Mouse (Mus musculus) stomach, embryonic 16.5 days (tissue): ENCODE data around the gene Esd. TPM values are rescaled to one million over a fixed set of nuclear protein-coding genes. Genes with fewer than 3 reads are reported as not detected.

Experiments
- ATAC-seq: fragments of 200-750 bp; cut with Nextera tagmentation; 2 replicates; pipeline ENCODE4 v1.8.0; 2017; ENCODE audit warnings: moderate number of reproducible peaks, moderate TSS enrichment; ENCODE audit not compliant: insufficient read depth, low FRiP score
- H3K27ac ChIP-seq: fragments of 300-500 bp; sonication (generic); 2 replicates; pipeline ENCODE4 v1.5.1; 2014; ENCODE audit warnings: low read length
- H3K27me3 ChIP-seq: fragments of 300-500 bp; sonication (generic); 2 replicates; pipeline ENCODE4 v1.6.1; 2014; ENCODE audit warnings: low read length, control low read depth, mixed read lengths; ENCODE audit not compliant: control insufficient read depth, insufficient read depth
- H3K36me3 ChIP-seq: fragments of 300-500 bp; sonication (generic); 2 replicates; pipeline ENCODE4 v1.6.1; 2014; ENCODE audit warnings: low read length; ENCODE audit not compliant: control insufficient read depth, insufficient read depth
- H3K4me1 ChIP-seq: fragments of 300-500 bp; sonication (generic); 2 replicates; pipeline ENCODE4 v1.6.1; 2014; ENCODE audit warnings: low read length, control low read depth, mixed read lengths; ENCODE audit not compliant: control insufficient read depth, insufficient read depth
- H3K4me2 ChIP-seq: fragments of 300-500 bp; sonication (generic); 2 replicates; pipeline ENCODE4 v1.6.1; 2014; ENCODE audit warnings: low read depth, low read length, mixed read lengths
- H3K4me3 ChIP-seq: fragments of 300-500 bp; sonication (generic); replicated peaks from 2 replicates; pipeline ENCODE4 v1.5.1; 2014; ENCODE audit warnings: mild to moderate bottlenecking, low read length
- H3K9ac ChIP-seq: fragments of 300-500 bp; sonication (generic); 2 replicates; pipeline ENCODE4 v1.6.1; 2014; ENCODE audit warnings: low read length
- H3K9me3 ChIP-seq: fragments of 300-500 bp; sonication (generic); replicated peaks from 2 replicates; pipeline ENCODE4 v1.6.1; 2016; ENCODE audit warnings: low read length, control low read depth; ENCODE audit not compliant: control insufficient read depth
- whole genome bisulfite sequencing: fragments of 180-500 bp; shearing (Covaris S2); extraction: QIAGEN DNeasy Blood & Tissue Kit; methylation state at CpG from one replicate; pipeline ENCODE4 v1.1.7; 2014; 5-methylcytosine and 5-hydroxymethylcytosine counted together
- polyA plus RNA-seq: library from polyadenylated mRNA; unstranded; fragments of >200 nt; fragmentation: Nextera tagmentation; extraction: Ambion mirVana; gene quantifications from 2 replicates; pipeline ENCODE4 v1.2.1, GENCODE M21; 2015

Esd gene
- polyA plus RNA-seq, 1 experiment from 2014 or later: 326 TPM

DNA sequence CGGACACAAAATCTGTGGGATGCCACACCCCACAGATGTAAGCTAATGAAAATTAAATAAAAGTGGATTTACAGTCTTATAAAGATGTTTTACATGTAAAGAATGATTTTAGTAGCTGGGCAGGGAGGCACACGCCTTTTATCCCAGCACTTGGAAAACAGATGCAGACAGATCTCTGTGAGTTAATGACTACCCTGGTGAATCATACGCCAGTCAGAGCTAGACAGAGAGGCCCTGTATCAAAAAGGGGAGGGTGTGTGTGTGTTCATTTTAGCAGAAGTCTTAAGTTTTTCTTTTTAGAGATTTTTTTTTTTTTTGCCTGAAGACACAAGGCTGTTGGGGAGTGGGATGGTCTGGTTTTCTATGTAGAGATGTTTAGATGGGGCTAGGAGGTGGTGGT, 55.6 kb downstream of the Esd start:
- H3K36me3 ChIP-seq: peaks cover 16% of the 10 kb centered on the region
- no peak for ATAC-seq
- no peak overlapping the region for H3K9ac ChIP-seq
- 73% methylated on average over 3 of the region's 3 CpGs for WGBS
- no peaks in the 10 kb centered on the region for H3K9me3 ChIP-seq
- no peaks in the 10 kb centered on the region for H3K4me1 ChIP-seq
- no peak overlapping the region for H3K4me3 ChIP-seq
- no peak overlapping the region for H3K27ac ChIP-seq
- H3K4me2 ChIP-seq: no peak overlapping the region
- no peaks in the 10 kb centered on the region for H3K27me3 ChIP-seq

DNA sequence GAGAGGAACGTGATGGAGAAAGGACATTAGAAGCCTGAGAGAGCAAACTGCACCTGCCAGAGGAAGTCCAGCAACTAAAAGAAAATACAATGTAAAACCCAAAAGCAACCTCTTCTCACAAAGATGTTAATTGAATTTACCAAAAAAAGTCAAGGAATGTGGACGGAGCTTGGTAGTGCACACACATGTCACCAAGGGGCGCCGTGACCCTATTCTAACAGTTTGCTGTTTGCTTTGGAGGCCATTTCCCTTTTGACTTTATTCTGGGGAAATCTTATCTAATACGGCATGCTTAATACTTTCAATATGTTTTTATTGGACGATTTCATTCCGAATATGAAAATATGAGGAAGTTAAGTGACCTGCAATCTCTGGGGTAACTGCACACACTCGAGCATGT, 56.7 kb downstream of the Esd start:
- 71% methylated on average over 8 of the region's 8 CpGs for WGBS
- Histone ChIP-seq H3K36me3 (peaks cover 13% of the 10 kb centered on the region), H3K4me1 (no peaks in the 10 kb centered on the region), H3K27ac (no peak overlapping the region), H3K27me3 (no peaks in the 10 kb centered on the region), H3K4me3 (no peak overlapping the region), H3K9ac (no peak overlapping the region), H3K4me2 (no peak overlapping the region), H3K9me3 (no peaks in the 10 kb centered on the region)
- ATAC-seq: no peak

DNA sequence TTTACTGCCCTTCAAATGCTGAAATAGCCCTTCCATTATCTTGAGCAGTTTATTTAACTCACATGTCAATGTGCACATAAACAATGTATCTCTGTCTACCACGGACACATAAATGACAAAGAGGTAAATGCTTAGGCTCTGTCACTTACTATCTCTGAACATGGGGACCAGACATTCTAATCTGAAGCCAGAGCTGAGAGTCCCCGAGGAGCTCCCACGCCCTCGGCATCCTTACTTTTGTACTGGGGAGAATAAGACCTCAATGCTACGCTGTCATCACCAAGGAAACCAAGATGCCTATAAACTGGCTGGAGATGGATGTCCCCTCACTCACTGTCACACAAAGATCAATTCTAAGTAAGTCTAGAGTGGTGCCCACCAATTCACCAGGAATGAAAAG, 58.4 kb downstream of the Esd start:
- Histone ChIP-seq H3K27me3 (no peaks in the 10 kb centered on the region), H3K27ac (no peak overlapping the region), H3K4me1 (no peaks in the 10 kb centered on the region), H3K36me3 (no peaks in the 10 kb centered on the region; the same call in none of the 2 replicates), H3K9me3 (no peaks in the 10 kb centered on the region), H3K4me2 (no peak overlapping the region), H3K4me3 (no peak overlapping the region), H3K9ac (no peak overlapping the region)
- 63% methylated on average over 5 of the region's 5 CpGs for WGBS
- no peak for ATAC-seq

GRCm38 (mm10) chr14:74792793-74793192, 60.7 kb downstream of the Esd start:
- no peak overlapping the region for H3K9ac ChIP-seq
- H3K36me3 ChIP-seq: no peaks in the 10 kb centered on the region; the same call in 1 of the 2 replicates
- no peak overlapping the region for H3K4me2 ChIP-seq
- ATAC-seq: no peak
- H3K4me1 ChIP-seq: no peaks in the 10 kb centered on the region
- WGBS: 76% methylated on average over 6 of the region's 6 CpGs
- no peaks in the 10 kb centered on the region for H3K27me3 ChIP-seq
- no peak overlapping the region for H3K27ac ChIP-seq
- H3K4me3 ChIP-seq: no peak overlapping the region
- no peaks in the 10 kb centered on the region for H3K9me3 ChIP-seq

- H3K27me3 ChIP-seq: no peaks in the 10 kb centered on the region
- no peak overlapping the region for H3K27ac ChIP-seq
- no peak overlapping the region for H3K4me3 ChIP-seq
- no peak overlapping the region for H3K4me2 ChIP-seq
- no peaks in the 10 kb centered on the region for H3K4me1 ChIP-seq
- 58% methylated on average over 12 of the region's 12 CpGs for WGBS
- H3K9ac ChIP-seq: no peak overlapping the region
- H3K9me3 ChIP-seq: no peaks in the 10 kb centered on the region
- H3K36me3 ChIP-seq: no peaks in the 10 kb centered on the region; the same call in 1 of the 2 replicates
- no peak for ATAC-seq
These were observed 62.8 kb downstream of the Esd start for GRCm38 (mm10) chr14:74794931-74795330.

DNA sequence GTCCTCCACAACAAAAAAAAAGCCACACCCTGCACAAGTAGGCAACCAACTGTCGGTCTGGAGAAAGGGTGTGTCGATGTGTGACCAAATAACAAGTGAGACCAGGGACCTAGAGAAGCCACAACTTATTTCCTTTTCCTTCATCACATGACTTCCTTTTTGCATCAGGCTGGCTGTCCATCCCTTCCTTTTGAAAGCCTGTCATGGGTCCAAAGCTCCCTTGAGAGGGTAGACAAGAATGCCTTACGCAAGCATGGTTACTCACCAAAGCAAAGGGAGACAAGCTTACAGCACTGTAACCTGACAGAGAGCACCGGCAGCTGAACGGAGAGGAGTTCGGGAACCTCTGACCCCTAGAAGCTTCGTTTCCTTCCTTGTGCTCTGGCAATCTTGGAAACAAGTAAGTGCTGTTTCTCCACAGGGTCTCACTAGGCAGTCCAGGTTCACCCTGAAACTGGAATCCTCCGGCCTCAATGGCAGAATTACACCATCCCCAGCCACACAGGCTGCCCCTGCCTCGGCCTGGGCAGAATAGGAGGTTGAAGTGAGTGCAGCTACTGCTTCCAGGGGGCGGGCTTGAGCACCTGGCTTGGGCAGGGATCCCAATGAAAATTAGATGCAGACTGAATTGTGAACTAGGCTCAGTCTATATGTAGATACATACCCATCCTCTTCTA, 65.4 kb downstream of the Esd start:
- WGBS: 74% methylated on average over 10 of the region's 10 CpGs
- no peak for ATAC-seq
- no peaks in the 10 kb centered on the region for H3K4me1 ChIP-seq

DNA sequence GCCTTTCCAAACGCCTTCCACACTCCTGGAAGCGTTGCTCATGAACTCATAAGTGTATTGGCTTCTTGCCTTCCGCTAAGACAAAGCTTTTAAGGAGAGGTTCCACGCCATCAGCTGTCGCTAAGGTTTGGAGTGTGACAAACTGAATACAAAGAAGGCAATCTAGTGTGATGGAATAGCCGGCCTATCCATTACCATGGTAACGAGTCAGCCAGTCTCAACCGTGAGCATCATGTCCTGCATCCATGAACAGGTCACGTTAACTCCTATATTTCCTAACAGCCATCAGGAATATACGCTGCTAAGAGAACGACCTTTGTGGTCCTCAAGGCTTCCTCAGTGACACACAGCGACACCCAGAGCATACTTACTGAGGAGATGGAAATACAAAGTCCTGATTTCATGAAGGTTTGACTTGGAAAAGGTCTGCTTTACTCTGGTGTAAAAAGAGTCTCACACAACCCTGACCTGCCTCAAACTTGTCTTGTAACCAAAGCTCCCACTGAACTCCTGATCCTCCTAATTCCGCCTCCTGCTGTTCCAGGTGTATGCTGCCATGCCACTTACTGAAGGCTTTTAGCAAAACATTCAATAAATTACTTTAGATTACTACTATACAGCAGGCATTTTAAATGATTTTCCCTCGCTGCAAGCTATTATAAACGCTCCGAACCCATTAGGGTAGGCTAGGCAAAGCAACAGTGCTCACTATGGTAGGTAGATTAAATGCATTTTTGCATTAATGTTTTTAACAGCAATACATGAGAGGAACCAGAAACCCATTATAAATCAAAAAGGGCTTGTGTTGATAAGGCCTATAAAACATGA, 66.2 kb downstream of the Esd start:
- Histone ChIP-seq H3K9me3 (0 out of 2 replicates have a peak, but pooled peaks cover 3% of the 10 kb centered on the region), H3K4me3 (no peak overlapping the region), H3K9ac (no peak overlapping the region), H3K36me3 (peaks cover 17% of the 10 kb centered on the region), H3K4me2 (no peak overlapping the region), H3K4me1 (no peaks in the 10 kb centered on the region), H3K27ac (no peak overlapping the region), H3K27me3 (no peaks in the 10 kb centered on the region)
- no peak for ATAC-seq
- 79% methylated on average over 16 of the region's 16 CpGs for WGBS

More for the DNA sequence above, 65.4 kb downstream of the Esd start:
- Histone ChIP-seq H3K9ac (no peak overlapping the region), H3K27me3 (no peaks in the 10 kb centered on the region), H3K4me2 (no peak overlapping the region), H3K27ac (no peak overlapping the region), H3K4me3 (no peak overlapping the region), H3K9me3 (0 out of 2 replicates have a peak, but pooled peaks cover 3% of the 10 kb centered on the region), H3K36me3 (peaks cover 17% of the 10 kb centered on the region)

Other genes with a start within 250 kb of the Esd start
- gene Htr2a, start 91.5 kb upstream of the Esd start, polyA plus RNA-seq: 0.46 and 0.58 TPM in 2 replicates
- 12.4 and 13.2 TPM in 2 replicates for gene Lrch1, start 215.6 kb downstream of the Esd start, polyA plus RNA-seq